Mouse (Mus musculus) gastrocnemius, postnatal 25 days (tissue): ENCODE measurements around the gene Pax4. TPM values are rescaled to one million over a fixed set of nuclear protein-coding genes. Genes with fewer than 3 reads are reported as not detected.

Source experiments
- DNase-seq: peaks from one replicate; pipeline ENCODE4 v3.0.0; 2022
- total RNA-seq, 2 experiments: library from RNA; stranded (reverse); gene quantifications; 1 replicate in 1 of 2; 2 replicates in 1 of 2; pipeline ENCODE4 v1.2.3; 2021

Gene Pax4
- total RNA-seq, 2 experiments from 2014 or later = not detected

- no peak for DNase-seq
Observed at GRCm38 (mm10) chr6:28447937-28448336, 1.2 kb downstream of the Pax4 start.

- DNase-seq = no peak
Observed at GRCm38 (mm10) chr6:28431538-28431855, 17.7 kb downstream of the Pax4 start.

DNA sequence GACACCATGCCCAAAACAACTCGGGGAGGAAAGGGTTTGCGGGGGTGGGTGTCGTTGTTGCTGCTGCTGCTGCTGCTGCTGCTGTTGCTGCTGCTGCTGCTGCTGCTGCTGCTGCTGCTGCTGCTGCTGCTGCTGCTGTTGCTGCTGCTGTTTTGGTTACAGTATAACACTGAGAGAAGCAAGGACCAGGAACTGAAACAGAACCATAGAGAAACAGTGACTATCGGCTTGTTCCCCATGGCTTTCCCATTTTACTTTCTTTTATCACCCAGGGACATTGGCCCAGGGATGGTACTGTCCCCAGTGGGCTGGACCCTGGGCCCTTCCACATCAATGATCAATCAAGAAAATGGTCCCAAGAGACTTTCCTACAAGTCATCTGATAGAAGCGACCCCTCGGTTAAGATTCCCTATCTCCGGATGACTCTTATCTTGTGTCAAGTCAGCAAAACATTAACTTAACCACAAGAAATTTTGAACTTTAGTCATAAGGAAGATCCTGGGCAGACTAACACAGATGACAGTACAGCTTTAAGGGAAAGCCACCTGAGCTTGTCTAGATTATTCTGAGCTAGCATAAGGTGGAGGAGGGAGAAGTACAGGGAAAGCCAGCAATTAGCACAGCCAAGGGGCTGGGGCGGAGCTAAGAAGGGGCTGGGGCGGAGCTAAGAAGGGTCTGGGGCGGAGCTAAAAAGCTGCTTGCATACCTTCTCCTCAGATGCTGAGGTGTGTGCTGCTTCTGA lies 18.2 kb downstream of the Pax4 start:
- DNase-seq = no peak

DNA sequence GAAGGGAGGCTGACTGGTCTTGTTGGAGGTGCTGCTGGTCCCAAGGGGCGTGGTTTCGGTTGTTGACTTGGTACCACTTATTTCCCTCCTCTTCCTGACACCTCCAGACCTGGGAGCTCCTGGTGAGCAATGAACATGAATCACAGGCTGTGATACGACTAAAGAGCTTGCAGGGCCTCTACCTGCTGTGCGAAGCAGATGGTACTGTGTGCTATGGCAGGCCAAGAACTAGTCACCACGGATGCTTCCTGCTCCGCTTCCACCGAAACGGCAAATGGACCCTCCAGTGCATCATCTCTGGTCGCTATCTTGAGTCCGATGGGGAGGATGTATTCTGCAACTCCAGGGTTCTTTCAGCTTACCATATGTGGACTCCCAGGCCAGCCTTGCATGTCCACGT lies 19.3 kb downstream of the Pax4 start:
- no peak for DNase-seq

DNA sequence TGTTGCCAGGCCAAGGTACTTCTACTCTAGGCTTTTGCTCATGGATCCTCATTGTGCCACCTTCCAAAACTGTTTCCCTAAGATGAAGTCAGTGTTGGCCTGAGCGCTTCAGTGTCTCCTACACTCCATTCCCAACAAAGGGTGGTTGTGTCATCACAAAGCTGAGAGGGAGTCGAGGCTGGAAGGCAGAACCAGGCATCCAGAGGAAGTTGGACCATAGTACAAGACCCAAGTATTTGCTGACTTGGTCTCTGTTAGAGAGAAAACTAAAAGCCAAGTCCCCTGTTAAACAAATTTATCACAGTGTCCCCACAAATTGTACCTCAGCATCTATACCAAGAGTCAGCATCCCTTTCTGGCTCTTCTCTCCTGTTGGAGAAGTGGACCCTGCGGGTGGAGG lies 20.9 kb downstream of the Pax4 start, which contains the start of gene Gcc1:
Gene Gcc1, minus strand, starts transcription at position 101 of the 400 bp plus-strand sequence.
- DNase-seq = no peak

- no peak for DNase-seq
Observed at GRCm38 (mm10) chr6:28427096-28427839, 21.9 kb downstream of the Pax4 start, which contains the start of gene Fscn3. Gene Fscn3 (plus strand): TSS chr6:28427789.

DNA sequence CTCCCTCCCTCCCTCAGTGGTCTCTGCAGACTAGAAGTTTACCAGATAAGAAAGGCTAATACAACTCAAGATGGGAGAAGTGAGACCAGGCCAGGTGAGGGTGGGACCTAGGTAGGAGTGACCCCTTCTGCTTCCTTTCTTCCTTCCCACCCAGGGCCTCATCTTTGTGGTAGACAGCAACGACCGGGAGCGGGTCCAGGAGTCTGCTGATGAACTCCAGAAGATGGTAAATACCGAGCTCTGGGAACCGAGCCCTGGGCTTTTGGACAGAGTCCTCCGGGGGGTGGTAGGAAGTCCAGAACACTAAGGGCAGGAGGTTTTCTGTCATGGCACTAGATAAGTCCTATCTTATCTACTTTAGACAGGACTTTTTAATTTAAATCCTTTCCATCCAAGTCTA lies 24.1 kb downstream of the Pax4 start:
- no peak for DNase-seq

DNA sequence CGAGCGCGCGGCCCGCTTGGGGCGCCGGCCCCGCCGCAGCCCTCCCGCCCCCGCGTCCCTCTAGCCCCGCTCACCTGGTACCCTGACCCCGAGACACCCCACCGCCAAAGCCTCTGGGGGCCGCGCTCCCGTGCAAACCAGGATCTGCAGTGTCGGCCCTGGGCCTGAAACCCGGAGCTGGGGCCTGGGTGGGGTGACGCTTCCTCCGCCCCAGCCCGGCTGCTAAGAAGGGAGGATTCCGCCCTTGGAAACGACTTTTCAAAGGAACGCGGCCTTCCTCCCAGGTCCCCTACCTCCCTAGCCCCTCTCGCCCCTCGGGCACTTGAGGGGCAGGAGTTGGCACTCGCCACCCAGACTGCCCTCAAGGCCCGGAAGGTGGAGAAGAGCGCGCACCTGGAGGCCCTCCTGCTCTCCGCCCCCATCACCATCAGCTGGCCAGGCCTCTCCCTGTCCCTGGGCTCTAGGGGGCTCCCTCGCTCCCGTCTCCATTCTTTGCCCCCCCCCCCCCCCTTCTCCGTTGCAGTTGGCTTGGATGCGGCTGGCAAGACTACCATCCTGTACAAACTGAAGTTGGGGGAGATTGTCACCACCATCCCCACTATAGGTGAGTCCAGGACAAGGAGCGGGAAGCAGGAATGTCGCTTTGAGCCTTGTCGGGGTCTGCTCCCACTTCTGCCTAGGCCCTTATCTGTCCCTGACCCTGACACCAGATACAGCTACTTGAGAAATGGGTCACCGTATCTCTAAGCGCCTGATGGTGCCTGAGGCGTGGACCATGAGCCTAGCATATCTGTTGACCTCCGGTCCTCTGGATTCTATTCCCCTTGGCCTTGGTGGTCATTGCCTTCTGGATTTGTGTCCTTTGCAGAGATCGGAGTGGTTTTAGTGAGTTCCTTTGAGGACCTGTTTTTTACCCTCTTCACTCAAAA lies 25.1 kb downstream of the Pax4 start:
- peak; percentile 42 for DNase-seq

GRCm38 (mm10) chr6:28423313-28423712 lies 25.8 kb downstream of the Pax4 start, which contains the start of gene Arf5:
Gene Arf5 (plus strand): TSS chr6:28423560.
- peak; percentile 94 for DNase-seq

DNA sequence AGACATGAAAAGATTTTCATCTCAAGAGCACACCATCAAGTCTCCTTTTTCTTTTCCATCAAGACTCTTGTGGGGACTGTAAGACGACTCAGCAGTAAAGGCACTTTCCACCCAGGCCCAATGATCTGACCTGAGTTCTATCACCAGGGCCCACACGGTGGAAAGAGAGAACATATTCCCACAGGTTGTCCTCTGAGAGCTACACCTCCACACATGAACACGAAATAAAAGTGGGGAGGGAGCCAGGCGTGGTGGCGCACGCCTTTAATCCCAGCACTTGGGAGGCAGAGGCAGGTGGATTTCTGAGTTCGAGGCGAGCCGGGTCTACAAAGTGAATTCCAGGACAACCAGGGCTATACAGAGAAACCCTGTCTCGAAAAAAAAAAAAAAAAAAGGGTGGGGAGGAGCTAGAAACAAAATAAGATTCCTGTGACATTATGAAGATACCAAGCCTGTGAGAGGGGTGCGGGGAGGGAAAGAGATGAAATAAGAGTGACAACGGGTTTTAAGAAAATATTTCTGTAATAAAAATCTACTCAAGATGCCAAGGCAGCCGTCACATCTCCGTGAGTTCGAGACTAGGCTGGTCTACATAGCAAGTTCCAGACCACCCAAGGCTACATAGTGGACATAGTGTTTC lies 26.4 kb downstream of the Pax4 start:
- no peak for DNase-seq

DNA sequence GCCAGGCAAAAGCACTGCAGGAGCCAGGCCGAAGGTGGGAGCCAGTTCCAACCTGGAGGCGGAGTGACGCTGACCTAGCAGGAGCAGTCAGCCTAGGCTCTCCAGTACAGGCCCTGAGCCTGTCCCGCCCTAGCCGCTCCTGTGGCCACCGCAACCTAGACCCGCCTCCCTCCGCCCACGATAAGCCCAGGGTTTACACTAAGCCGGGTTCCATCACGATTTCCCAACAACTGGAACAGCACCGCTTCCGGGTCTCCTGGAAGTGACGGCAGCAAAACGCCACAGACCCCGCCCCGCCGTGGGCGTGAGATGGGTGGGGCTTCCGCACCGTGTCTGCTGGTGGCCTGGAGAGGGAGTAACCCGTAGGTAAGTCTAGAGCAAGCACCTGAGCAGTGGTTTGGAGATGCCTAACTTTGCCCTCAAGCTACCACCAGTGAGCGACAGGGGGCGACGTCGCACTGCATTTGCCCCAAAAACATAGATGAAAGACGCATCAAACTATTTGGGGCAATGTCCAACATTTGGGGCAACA lies 27.6 kb downstream of the Pax4 start:
- DNase-seq = peak; percentile 95

GRCm38 (mm10) chr6:28420865-28421264 lies 28.3 kb downstream of the Pax4 start:
- no peak for DNase-seq

DNA sequence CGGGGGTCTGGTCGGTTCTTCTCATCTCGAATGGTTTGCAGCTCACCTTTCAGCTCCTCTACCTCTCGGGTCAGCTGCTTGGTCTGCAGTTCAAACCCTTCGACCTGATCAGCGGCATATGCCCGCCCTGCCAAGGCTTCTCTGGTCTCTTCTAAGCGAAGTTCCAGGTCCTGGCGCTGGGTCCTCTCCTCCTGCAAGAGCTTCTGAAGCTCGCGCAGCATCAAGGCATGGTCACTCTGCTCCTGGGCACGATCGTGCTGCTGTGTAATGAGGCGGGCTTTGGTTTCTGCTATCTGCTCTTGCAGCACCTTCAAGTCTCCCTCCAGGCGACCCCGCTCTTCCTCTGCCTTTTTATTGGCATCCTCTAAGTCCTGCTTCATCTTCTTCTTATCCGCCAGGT lies 28.8 kb downstream of the Pax4 start:
- no peak for DNase-seq

DNA sequence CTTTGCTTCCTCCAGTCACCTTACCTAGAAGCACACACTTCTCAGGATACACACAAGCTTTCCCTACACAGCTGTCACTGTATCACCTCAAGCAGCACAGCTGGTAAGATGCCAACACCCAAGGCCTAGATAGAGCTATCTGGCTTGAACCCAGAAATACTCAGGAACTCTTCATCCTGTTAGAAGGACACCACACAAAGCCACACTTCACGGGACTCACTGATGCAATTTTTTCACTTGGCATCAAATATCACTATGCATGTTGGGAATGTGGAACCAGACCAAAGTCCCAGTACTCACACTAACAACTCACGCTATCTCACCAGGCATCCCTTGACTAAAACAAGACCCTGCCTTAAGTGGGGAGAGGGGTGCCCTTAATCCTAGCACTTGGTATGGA lies 29.5 kb downstream of the Pax4 start:
- DNase-seq = no peak

DNA sequence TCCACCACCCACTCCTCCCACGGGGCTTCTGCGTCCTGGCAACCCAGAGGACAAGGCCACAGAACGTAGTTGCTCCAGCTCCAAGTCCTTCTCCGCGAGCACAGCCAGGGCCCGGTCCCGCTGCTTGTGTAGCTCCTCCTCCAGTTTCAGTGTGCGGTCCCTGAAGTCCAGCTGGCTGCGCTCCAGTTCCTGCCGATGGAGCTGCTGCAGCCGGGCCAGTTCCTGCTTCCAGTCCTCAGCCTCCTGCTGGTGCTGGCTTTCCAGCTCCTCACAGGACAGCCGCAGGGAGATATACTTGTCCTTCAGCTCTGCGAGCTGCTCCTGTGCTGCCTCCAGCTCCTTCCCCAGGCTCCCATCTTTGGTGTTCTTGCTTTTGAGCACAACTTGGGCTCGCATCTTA lies 30.7 kb downstream of the Pax4 start:
- DNase-seq = peak; percentile 86

DNA sequence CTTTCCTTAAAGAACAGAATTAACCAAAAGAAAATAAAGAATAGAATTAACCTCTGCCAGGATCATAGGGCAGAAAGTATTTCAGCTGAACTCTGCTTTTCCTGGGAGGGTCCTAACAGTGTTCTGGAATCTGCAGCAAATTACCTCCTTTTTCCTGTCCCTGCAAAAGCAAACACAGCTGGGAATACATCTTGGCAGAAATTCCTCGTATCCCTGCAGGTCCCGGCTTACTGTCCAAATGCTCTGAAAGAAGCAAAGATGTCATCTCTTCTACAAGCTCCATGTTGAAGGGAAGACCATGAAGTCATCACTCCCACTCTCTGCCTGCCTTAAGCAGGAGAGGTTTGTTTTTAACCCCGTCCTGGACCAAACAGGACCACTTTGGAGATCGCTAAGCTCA lies 32.2 kb downstream of the Pax4 start:
- no peak for DNase-seq

GRCm38 (mm10) chr6:28411236-28411635 lies 37.9 kb downstream of the Pax4 start:
- no peak for DNase-seq

- DNase-seq = no peak
Observed at GRCm38 (mm10) chr6:28410053-28410452, 39.1 kb downstream of the Pax4 start.

GRCm38 (mm10) chr6:28399791-28400190 lies 49.4 kb downstream of the Pax4 start:
- no peak for DNase-seq

DNA sequence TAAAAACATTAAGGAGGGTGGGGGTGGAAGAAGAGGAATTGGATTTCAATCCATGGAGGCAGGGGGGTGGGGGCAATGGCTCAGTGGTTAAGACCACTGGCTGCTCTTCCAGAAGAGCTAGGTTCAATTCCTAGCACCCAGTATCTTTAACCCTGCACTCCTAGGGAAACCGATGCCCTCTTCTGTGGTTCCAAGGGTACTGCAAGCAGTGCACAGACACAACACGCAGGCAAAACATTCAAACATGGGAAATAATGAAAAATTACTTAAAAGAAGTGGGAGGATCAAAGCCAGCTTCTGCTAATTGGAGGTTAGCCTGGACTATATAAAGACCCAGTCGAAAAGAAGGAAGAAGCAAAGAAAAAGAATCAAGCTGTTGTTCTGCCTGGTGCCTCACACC lies 50.4 kb downstream of the Pax4 start:
- DNase-seq = no peak

GRCm38 (mm10) chr6:28397681-28398203 lies 51.4 kb downstream of the Pax4 start, which contains the start of gene Zfp800:
Gene Zfp800 (minus strand): TSS chr6:28398005.
- DNase-seq = no peak
